Mouse (Mus musculus) B cell, adult (primary cell): ENCODE measurements around the gene 5530401A14Rik. TPM values are rescaled to one million over a fixed set of nuclear protein-coding genes. Genes with fewer than 3 reads are reported as not detected.

Experiments
- total RNA-seq: library from RNA; stranded (reverse); gene quantifications from 4 replicates; pipeline ENCODE4 v1.2.4, GENCODE M21; 2023; ENCODE audit not compliant: inconsistent age

5530401A14Rik gene
- total RNA-seq: 0.18 TPM in 1 of 4 replicates, not detected in the others

DNA sequence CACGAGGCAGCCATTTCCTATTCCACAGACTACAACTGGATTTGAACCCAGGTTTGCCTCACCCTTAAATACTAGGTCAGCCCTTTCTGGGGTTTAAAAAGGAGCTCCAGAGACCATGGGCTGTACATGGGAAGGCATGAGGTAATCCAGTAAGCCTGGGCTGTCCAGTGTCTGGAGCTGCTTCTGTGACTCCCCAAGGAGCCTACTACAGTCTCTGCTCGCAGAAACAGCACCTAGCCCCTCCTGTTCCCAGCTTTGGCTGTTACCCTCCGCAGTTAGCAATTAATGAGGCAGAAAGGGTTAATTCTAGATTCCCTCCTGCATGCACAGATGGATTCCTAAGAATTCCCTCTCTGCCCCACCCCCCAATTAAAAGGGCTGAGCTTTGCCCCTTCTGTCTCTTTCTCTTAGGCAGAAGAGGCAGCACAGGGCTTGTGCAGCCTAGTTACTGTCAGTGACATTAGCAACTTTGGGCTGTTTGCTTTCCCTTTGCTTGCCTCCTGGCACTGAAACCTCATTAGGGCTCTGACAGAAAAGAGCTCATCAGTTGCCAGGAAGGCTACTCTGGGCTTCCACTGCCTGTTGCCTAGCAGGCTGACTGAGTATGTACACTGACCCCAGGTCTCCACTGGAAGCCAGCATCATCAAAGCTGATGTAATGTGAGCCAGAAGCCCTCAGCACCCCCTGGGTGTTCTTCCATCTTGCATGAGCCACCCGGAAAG is at the start of gene 5530401A14Rik:
5530401A14Rik (plus strand) TSS at position 424 of the 723 bp plus-strand sequence.

Other genes with a start within 250 kb of the 5530401A14Rik start
- gene Asic2, start 107.8 kb downstream of the 5530401A14Rik start, total RNA-seq: not detected in 4 replicates
- gene Ccl2, start 174.9 kb downstream of the 5530401A14Rik start, total RNA-seq: not detected in 4 replicates
- gene Gm17268, start 177.9 kb downstream of the 5530401A14Rik start, total RNA-seq: not detected in 4 replicates
- not detected in 4 replicates for gene Ccl7, start 185.0 kb downstream of the 5530401A14Rik start, total RNA-seq
- gene Ccl11, start 197.2 kb downstream of the 5530401A14Rik start, total RNA-seq: not detected in 4 replicates
- not detected in 4 replicates for gene Ccl12, start 241.2 kb downstream of the 5530401A14Rik start, total RNA-seq